Mouse (Mus musculus) hindbrain, embryonic 10.5 days (tissue): ENCODE results near the gene Srd5a1. TPM values are rescaled to one million over a fixed set of nuclear protein-coding genes. Genes with fewer than 3 reads are reported as not detected.

ENCODE experiments used
- DNase-seq: peaks from one replicate; pipeline ENCODE4 v3.0.0-alpha.2; 2017; ENCODE audit warnings: low spot score
- H3K27ac ChIP-seq: fragments of 300-500 bp; sonication (generic); 2 replicates; pipeline ENCODE4 v1.5.1; 2016; ENCODE audit warnings: mild to moderate bottlenecking, moderate library complexity
- H3K27me3 ChIP-seq: fragments of 300-500 bp; sonication (generic); 2 replicates; pipeline ENCODE4 v1.6.1; 2016; ENCODE audit warnings: mild to moderate bottlenecking; ENCODE audit not compliant: poor library complexity, insufficient read depth, severe bottlenecking
- H3K36me3 ChIP-seq: fragments of 300-500 bp; sonication (generic); 2 replicates; pipeline ENCODE4 v1.6.1; 2016; ENCODE audit warnings: mild to moderate bottlenecking, moderate library complexity
- H3K4me1 ChIP-seq: fragments of 300-500 bp; sonication (generic); replicated peaks from 2 replicates; pipeline ENCODE4 v1.6.1; 2016; ENCODE audit warnings: mild to moderate bottlenecking
- H3K4me3 ChIP-seq: fragments of 300-500 bp; sonication (generic); 2 replicates; pipeline ENCODE4 v1.5.1; 2016; ENCODE audit warnings: mild to moderate bottlenecking, moderate library complexity
- H3K9me3 ChIP-seq: fragments of 300-500 bp; sonication (generic); 2 replicates; pipeline ENCODE4 v1.6.1; 2016; ENCODE audit warnings: mild to moderate bottlenecking, moderate library complexity
- WGBS: fragments of 180-500 bp; shearing (Covaris S2); methylation state at CpG from one replicate; pipeline ENCODE4 v1.1.7; 2016; 5-methylcytosine and 5-hydroxymethylcytosine counted together
- polyA plus RNA-seq: library from polyadenylated mRNA; unstranded; fragments of >200 nt; fragmentation: Nextera tagmentation; extraction: Ambion mirVana; gene quantifications from 2 replicates; pipeline ENCODE4 v1.2.1, GENCODE M21; 2016

Srd5a1 gene
- polyA plus RNA-seq, 1 experiment from 2014 or later: 24.3 TPM

- H3K36me3 ChIP-seq: no peaks in the 10 kb centered on the region
- no peak overlapping the region for H3K27ac ChIP-seq
- peaks cover 21% of the 10 kb centered on the region for H3K27me3 ChIP-seq
- DNase-seq: no peak
- no peak overlapping the region for H3K4me3 ChIP-seq
- H3K9me3 ChIP-seq: no peaks in the 10 kb centered on the region
- 42% methylated on average over 17 of the region's 17 CpGs for WGBS
- H3K4me1 ChIP-seq: peaks cover 52% of the 10 kb centered on the region
These were observed 68.5 kb downstream of the Srd5a1 start for GRCm38 (mm10) chr13:69542571-69543352.

- Histone ChIP-seq H3K4me3 (no peak overlapping the region), H3K4me1 (peaks cover 52% of the 10 kb centered on the region), H3K9me3 (no peaks in the 10 kb centered on the region), H3K36me3 (no peaks in the 10 kb centered on the region), H3K27ac (no peak overlapping the region), H3K27me3 (peaks cover 21% of the 10 kb centered on the region)
- DNase-seq: no peak
- WGBS: 83% methylated on average over 10 of the region's 10 CpGs
These were observed 69.5 kb downstream of the Srd5a1 start for GRCm38 (mm10) chr13:69541776-69542175.

GRCm38 (mm10) chr13:69541209-69541608 is 70.0 kb downstream of the Srd5a1 start:
- Histone ChIP-seq H3K4me1 (peaks cover 54% of the 10 kb centered on the region), H3K27ac (no peak overlapping the region), H3K4me3 (no peak overlapping the region), H3K9me3 (no peaks in the 10 kb centered on the region), H3K36me3 (no peaks in the 10 kb centered on the region), H3K27me3 (peaks cover 21% of the 10 kb centered on the region)
- no peak for DNase-seq
- 85% methylated on average over 6 of the region's 6 CpGs for WGBS

- DNase-seq: peak; percentile 22
- Histone ChIP-seq H3K4me3 (0 out of 2 replicates have a peak overlapping the region, but pooled peaks have one; percentile 18), H3K4me1 (peaks cover 59% of the 10 kb centered on the region), H3K36me3 (no peaks in the 10 kb centered on the region), H3K27me3 (peaks cover 5% of the 10 kb centered on the region; the same call in 1 of the 2 replicates), H3K9me3 (no peaks in the 10 kb centered on the region), H3K27ac (peak overlapping the region; percentile 8; the same call in 1 of the 2 replicates)
- 19% methylated on average over 4 of the region's 4 CpGs for WGBS
These were observed 72.9 kb downstream of the Srd5a1 start for GRCm38 (mm10) chr13:69538327-69538726.

GRCm38 (mm10) chr13:69537366-69537765 is 73.9 kb downstream of the Srd5a1 start:
- Histone ChIP-seq H3K27ac (no peak overlapping the region), H3K9me3 (no peaks in the 10 kb centered on the region), H3K4me1 (peaks cover 59% of the 10 kb centered on the region), H3K4me3 (no peak overlapping the region), H3K27me3 (no peaks in the 10 kb centered on the region), H3K36me3 (no peaks in the 10 kb centered on the region)
- 75% methylated on average over 7 of the region's 7 CpGs for WGBS
- DNase-seq: no peak

GRCm38 (mm10) chr13:69536021-69536420 is 75.2 kb downstream of the Srd5a1 start:
- Histone ChIP-seq H3K9me3 (no peaks in the 10 kb centered on the region), H3K27ac (peak overlapping the region; percentile 99), H3K27me3 (no peaks in the 10 kb centered on the region), H3K4me1 (peaks cover 71% of the 10 kb centered on the region), H3K4me3 (peak overlapping the region; percentile 97; the same call in 1 of the 2 replicates), H3K36me3 (peaks cover under 1% of the 10 kb centered on the region; the same call in 1 of the 2 replicates)
- WGBS: 86% methylated on average over 4 of the region's 4 CpGs
- no peak for DNase-seq

GRCm38 (mm10) chr13:69534654-69535551 is 76.3 kb downstream of the Srd5a1 start:
- DNase-seq: peak; percentile 98
- peaks cover 74% of the 10 kb centered on the region for H3K4me1 ChIP-seq
- peak overlapping the region; percentile 99 for H3K27ac ChIP-seq
- H3K36me3 ChIP-seq: peaks cover 12% of the 10 kb centered on the region
- H3K4me3 ChIP-seq: peak overlapping the region; percentile 97
- WGBS: under 1% methylated on average over 86 of the region's 86 CpGs
- H3K27me3 ChIP-seq: no peaks in the 10 kb centered on the region
- no peaks in the 10 kb centered on the region for H3K9me3 ChIP-seq

GRCm38 (mm10) chr13:69534334-69534653 is 76.9 kb downstream of the Srd5a1 start, which contains the start of gene Tent4a:
Gene Tent4a, minus strand, starts transcription at chr13:69534617.
- H3K27me3 ChIP-seq: no peaks in the 10 kb centered on the region
- peaks cover 71% of the 10 kb centered on the region for H3K4me1 ChIP-seq
- H3K36me3 ChIP-seq: peaks cover 18% of the 10 kb centered on the region
- WGBS: under 1% methylated on average over 56 of the region's 57 CpGs
- no peak for DNase-seq
- peak within 1 kb of the TSS; percentile 99 for H3K27ac ChIP-seq
- H3K9me3 ChIP-seq: no peaks in the 10 kb centered on the region
- peak within 1 kb of the TSS; percentile 97 for H3K4me3 ChIP-seq

- 5% methylated on average over 149 of the region's 155 CpGs for WGBS
- H3K36me3 ChIP-seq: peaks cover 24% of the 10 kb centered on the region
- H3K4me3 ChIP-seq: peak within 1 kb of the TSS; percentile 97
- H3K4me1 ChIP-seq: peaks cover 70% of the 10 kb centered on the region
- peak; percentile 64 for DNase-seq
- H3K27me3 ChIP-seq: no peaks in the 10 kb centered on the region
- H3K9me3 ChIP-seq: no peaks in the 10 kb centered on the region
- H3K27ac ChIP-seq: peak within 1 kb of the TSS; percentile 99
These were observed 77.6 kb downstream of the Srd5a1 start, which contains the start of gene Nsun2 for GRCm38 (mm10) chr13:69533405-69534333. Gene Nsun2, plus strand, starts transcription at chr13:69533746.

GRCm38 (mm10) chr13:69532893-69533404 is 78.3 kb downstream of the Srd5a1 start:
- Histone ChIP-seq H3K9me3 (no peaks in the 10 kb centered on the region), H3K27ac (peak overlapping the region; percentile 99), H3K36me3 (peaks cover 24% of the 10 kb centered on the region), H3K4me3 (peak overlapping the region; percentile 97), H3K27me3 (no peaks in the 10 kb centered on the region), H3K4me1 (peaks cover 70% of the 10 kb centered on the region)
- WGBS: 2% methylated on average over 9 of the region's 9 CpGs
- no peak for DNase-seq

- peaks cover 24% of the 10 kb centered on the region for H3K36me3 ChIP-seq
- no peaks in the 10 kb centered on the region for H3K9me3 ChIP-seq
- H3K27ac ChIP-seq: peak overlapping the region; percentile 45; the same call in 1 of the 2 replicates
- 27% methylated on average over 14 of the region's 14 CpGs for WGBS
- H3K27me3 ChIP-seq: no peaks in the 10 kb centered on the region
- peak overlapping the region; percentile 97 for H3K4me3 ChIP-seq
- DNase-seq: no peak
- H3K4me1 ChIP-seq: peaks cover 74% of the 10 kb centered on the region
These were observed 78.9 kb downstream of the Srd5a1 start for GRCm38 (mm10) chr13:69532101-69532892.
